26 mouse cellular contexts compared by ENCODE assay signal in genomic region chr16:55523264-55523663, GRCm38 (mm10).
A peak's percentile ranks its signal among the peaks of the same experiment; 100 is the strongest.
DNase-seq lines count a peak whose midpoint lies in the region; ATAC-seq and TF ChIP-seq lines count a peak whose summit lies in the region.
"Had no signal": no experiment of that assay in that cellular context is flagged by ENCODE, and none has a peak within 500 bp of the region (broad histone marks: within the 10 kb centered on the region; RNA-seq: fewer than 3 reads in every experiment).

No protein-coding gene starts in this region.

- no peaks in the 10 kb centered on the region for H3K9me3 ChIP-seq in lung, embryonic 14.5 days (ENCODE audit: low read depth, low read length)
- no peaks in the 10 kb centered on the region for H3K9me3 ChIP-seq in intestine, embryonic 15.5 days
- H3K9me3 ChIP-seq in stomach, postnatal 0 days (ENCODE audit: control insufficient read depth, low read length): no peaks in the 10 kb centered on the region
- H3K9me3 ChIP-seq in kidney, embryonic 16.5 days (ENCODE audit: low read length): no peaks in the 10 kb centered on the region
- H3K9me3 ChIP-seq: embryonic facial prominence, embryonic 12.5 days; forebrain, embryonic 10.5 days; hindbrain, embryonic 10.5 days; hindbrain, embryonic 15.5 days; limb, embryonic 13.5 days; liver, embryonic 13.5 days; megakaryocyte, embryonic 14.5 days; midbrain, embryonic 13.5 days; neural tube, embryonic 13.5 days had no signal

- 60% methylated on average over 1 of the region's 1 CpGs for WGBS in lung, embryonic 14.5 days
- 67% methylated on average over 1 of the region's 1 CpGs for WGBS in intestine, embryonic 15.5 days
- WGBS in stomach, postnatal 0 days: 60% methylated on average over 1 of the region's 1 CpGs
- 88% methylated on average over 1 of the region's 1 CpGs for WGBS in kidney, embryonic 16.5 days

- no peak for TF ChIP-seq CTCF in lung, embryonic 14.5 days (IDR thresholded peaks at IDR 0.05; ENCODE audit: low read depth)
- TF ChIP-seq CTCF in stomach, postnatal 0 days (IDR thresholded peaks at IDR 0.05; ENCODE audit: low read depth): no peak

- no peak overlapping the region for H3K9ac ChIP-seq in lung, embryonic 14.5 days
- H3K9ac ChIP-seq in intestine, embryonic 15.5 days: no peak overlapping the region
- H3K9ac ChIP-seq in stomach, postnatal 0 days (ENCODE audit: low read length): no peak overlapping the region
- H3K9ac ChIP-seq in kidney, embryonic 16.5 days (replicated peaks; ENCODE audit: low read length): no peak overlapping the region
- H3K9ac ChIP-seq: embryonic facial prominence, embryonic 12.5 days; hindbrain, embryonic 15.5 days; limb, embryonic 13.5 days; liver, embryonic 13.5 days; midbrain, embryonic 13.5 days; neural tube, embryonic 13.5 days had no signal

- 0 out of 2 replicates have a peak, but pooled peaks cover 3% of the 10 kb centered on the region for H3K4me1 ChIP-seq in lung, embryonic 14.5 days (ENCODE audit: insufficient read depth)
- no peaks in the 10 kb centered on the region for H3K4me1 ChIP-seq in intestine, embryonic 15.5 days (replicated peaks)
- H3K4me1 ChIP-seq in stomach, postnatal 0 days (replicated peaks; ENCODE audit: control insufficient read depth, insufficient read depth): no peaks in the 10 kb centered on the region
- H3K4me1 ChIP-seq in kidney, embryonic 16.5 days (ENCODE audit: insufficient read depth, low read length): 0 out of 2 replicates have a peak, but pooled peaks cover 4% of the 10 kb centered on the region
- H3K4me1 ChIP-seq: embryonic facial prominence, embryonic 12.5 days; forebrain, embryonic 10.5 days; hindbrain, embryonic 10.5 days; hindbrain, embryonic 15.5 days; limb, embryonic 13.5 days; midbrain, embryonic 13.5 days; neural tube, embryonic 13.5 days had no signal

- H3K27ac ChIP-seq in lung, embryonic 14.5 days (ENCODE audit: low read depth): no peak overlapping the region
- no peak overlapping the region for H3K27ac ChIP-seq in intestine, embryonic 15.5 days
- no peak overlapping the region; the same call in 1 of the 2 replicates for H3K27ac ChIP-seq in stomach, postnatal 0 days (replicated peaks)
- H3K27ac ChIP-seq in kidney, embryonic 16.5 days (ENCODE audit: low read length): no peak overlapping the region
- H3K27ac ChIP-seq: embryonic facial prominence, embryonic 12.5 days; forebrain, embryonic 10.5 days; hindbrain, embryonic 10.5 days; hindbrain, embryonic 15.5 days; limb, embryonic 13.5 days; liver, embryonic 13.5 days; midbrain, embryonic 13.5 days; neural tube, embryonic 13.5 days had no signal

- no peak overlapping the region for H3K4me2 ChIP-seq in lung, embryonic 14.5 days
- no peak overlapping the region for H3K4me2 ChIP-seq in intestine, embryonic 15.5 days (replicated peaks)
- no peak overlapping the region for H3K4me2 ChIP-seq in stomach, postnatal 0 days (replicated peaks; ENCODE audit: low read depth)
- H3K4me2 ChIP-seq in kidney, embryonic 16.5 days (replicated peaks; ENCODE audit: low read depth, low read length): no peak overlapping the region
- H3K4me2 ChIP-seq: embryonic facial prominence, embryonic 12.5 days; hindbrain, embryonic 15.5 days; limb, embryonic 13.5 days; liver, embryonic 13.5 days; midbrain, embryonic 13.5 days; neural tube, embryonic 13.5 days had no signal

- H3K27me3 ChIP-seq in lung, embryonic 14.5 days (ENCODE audit: insufficient read depth, low read length): no peaks in the 10 kb centered on the region
- no peaks in the 10 kb centered on the region for H3K27me3 ChIP-seq in intestine, embryonic 15.5 days (replicated peaks)
- H3K27me3 ChIP-seq in stomach, postnatal 0 days (ENCODE audit: control insufficient read depth, insufficient read depth, low read length): no peaks in the 10 kb centered on the region
- no peaks in the 10 kb centered on the region for H3K27me3 ChIP-seq in kidney, embryonic 16.5 days (ENCODE audit: insufficient read depth, low read length)
- H3K27me3 ChIP-seq: embryonic facial prominence, embryonic 12.5 days; hindbrain, embryonic 15.5 days; limb, embryonic 13.5 days; liver, embryonic 13.5 days; megakaryocyte, embryonic 14.5 days; midbrain, embryonic 13.5 days; neural tube, embryonic 13.5 days; Patski had no signal

- ATAC-seq in lung, embryonic 14.5 days (ENCODE audit: insufficient read depth): no peak; the same call in 1 of the 2 replicates
- peak; percentile 43 for ATAC-seq in intestine, embryonic 15.5 days
- peak; percentile 72 for ATAC-seq in stomach, postnatal 0 days (ENCODE audit: low FRiP score, low TSS enrichment)
- no peak for ATAC-seq in kidney, embryonic 16.5 days (ENCODE audit: low FRiP score, low TSS enrichment)
- ATAC-seq: forebrain, embryonic 16.5 days; inflammation-experienced regulatory T-cells, adult 6 months; midbrain, embryonic 13.5 days; Patski had no signal

- DNase-seq in lung, embryonic 14.5 days: peak; percentile 48
- no peak for DNase-seq in lung, postnatal 14 days
- DNase-seq in lung, postnatal 25 days (ENCODE audit: low spot score): peak; percentile 77
- DNase-seq in stomach, postnatal 0 days (ENCODE audit: low spot score): no peak
- no peak for DNase-seq in left cerebral cortex, adult 11 months (ENCODE audit: low spot score)
- DNase-seq: adrenal gland, postnatal 14 days; cerebellum, adult 11 months; cerebellum, adult 9-11 months; embryo, embryonic 11 days; gastrocnemius, postnatal 10 days; heart, postnatal 14 days; kidney, postnatal 25 days; liver, embryonic 13.5 days had no signal

- TF ChIP-seq EP300 in stomach, postnatal 0 days (optimal IDR thresholded peaks at IDR 0.05): peak; percentile 76

- H3K36me3 ChIP-seq in lung, embryonic 14.5 days (ENCODE audit: insufficient read depth): no peaks in the 10 kb centered on the region
- H3K36me3 ChIP-seq in intestine, embryonic 15.5 days: no peaks in the 10 kb centered on the region
- H3K36me3 ChIP-seq in stomach, postnatal 0 days (ENCODE audit: control insufficient read depth, insufficient read depth, low read length): no peaks in the 10 kb centered on the region
- H3K36me3 ChIP-seq in kidney, embryonic 16.5 days (ENCODE audit: insufficient read depth, low read length): no peaks in the 10 kb centered on the region
- H3K36me3 ChIP-seq: embryonic facial prominence, embryonic 12.5 days; forebrain, embryonic 10.5 days; hindbrain, embryonic 10.5 days; hindbrain, embryonic 15.5 days; limb, embryonic 13.5 days; liver, embryonic 13.5 days; midbrain, embryonic 13.5 days; neural tube, embryonic 13.5 days had no signal

- no peak overlapping the region for H3K4me3 ChIP-seq in lung, embryonic 14.5 days (ENCODE audit: low read depth, low read length)
- H3K4me3 ChIP-seq in intestine, embryonic 15.5 days (replicated peaks): no peak overlapping the region
- H3K4me3 ChIP-seq in stomach, postnatal 0 days (ENCODE audit: low read depth, low read length): no peak overlapping the region
- H3K4me3 ChIP-seq in kidney, embryonic 16.5 days (ENCODE audit: low read length): no peak overlapping the region
- H3K4me3 ChIP-seq: embryonic facial prominence, embryonic 12.5 days; forebrain, embryonic 10.5 days; hindbrain, embryonic 10.5 days; hindbrain, embryonic 15.5 days; limb, embryonic 13.5 days; liver, embryonic 13.5 days; megakaryocyte, embryonic 14.5 days; midbrain, embryonic 13.5 days; neural tube, embryonic 13.5 days had no signal

Comparison
In these comparisons a context has a peak if more than half of its experiments do, and no peak if none do; other contexts are left out.
1. DNase-seq: peak in lung, embryonic 14.5 days (single experiment) and lung, postnatal 25 days (single experiment); none in lung, postnatal 14 days (single experiment), stomach, postnatal 0 days (single experiment) and left cerebral cortex, adult 11 months (single experiment).
2. ATAC-seq: peak in intestine, embryonic 15.5 days (single experiment) and stomach, postnatal 0 days (single experiment); none in lung, embryonic 14.5 days (single experiment) and kidney, embryonic 16.5 days (single experiment).